Mouse (Mus musculus) kidney, postnatal 25 days (tissue): ENCODE measurements at regions not wholly inside any gene's neighbourhood (a gene's known extent, or its start where the extent isn't known, plus 50 kb on each side); places are given as distances from the start of the nearest gene placed in this dataset.

Experiments used
- DNase-seq, 2 experiments: peaks; one replicate each; pipeline ENCODE4 v3.0.0; 2021; ENCODE audit warnings: mixed read lengths in 2 of 2

GRCm38 (mm10) chr16:23672375-23672774 lies 151.8 kb upstream of the Masp1 start:
- no peak for DNase-seq

GRCm38 (mm10) chr16:23670161-23670560 lies 149.5 kb upstream of the Masp1 start:
- no peak for DNase-seq

- DNase-seq, result no peak
Measured at GRCm38 (mm10) chr16:23669651-23670050, 149.0 kb upstream of the Masp1 start.
